Mouse (Mus musculus) liver, embryonic 13.5 days (tissue): ENCODE results near the gene Capzb. TPM values are rescaled to one million over a fixed set of nuclear protein-coding genes. Genes with fewer than 3 reads are reported as not detected.

Experiments
- ATAC-seq: fragments of 200-750 bp; cut with Nextera tagmentation; 2 replicates; pipeline ENCODE4 v1.8.0; 2017; ENCODE audit warnings: low read depth, mild to moderate bottlenecking, moderate number of reproducible peaks, moderate library complexity
- DNase-seq: peaks from one replicate; pipeline ENCODE4 v3.0.0; 2022
- H3K27ac ChIP-seq: fragments of 300-500 bp; sonication (generic); 2 replicates; pipeline ENCODE4 v1.5.1; 2015; ENCODE audit warnings: moderate library complexity, mild to moderate bottlenecking, inconsistent platforms
- H3K27me3 ChIP-seq: fragments of 300-500 bp; sonication (generic); 2 replicates; pipeline ENCODE4 v1.6.1; 2015; ENCODE audit warnings: mild to moderate bottlenecking, inconsistent platforms
- H3K36me3 ChIP-seq: fragments of 300-500 bp; sonication (generic); 2 replicates; pipeline ENCODE4 v1.6.1; 2015; ENCODE audit warnings: mild to moderate bottlenecking, inconsistent platforms
- H3K4me1 ChIP-seq: fragments of 300-500 bp; sonication (generic); replicated peaks from 2 replicates; pipeline ENCODE4 v1.6.1; 2015; ENCODE audit warnings: inconsistent platforms
- H3K4me2 ChIP-seq: fragments of 300-500 bp; sonication (generic); 2 replicates; pipeline ENCODE4 v1.6.1; 2015; ENCODE audit warnings: inconsistent platforms, mild to moderate bottlenecking, moderate library complexity
- H3K4me3 ChIP-seq: fragments of 300-500 bp; sonication (generic); replicated peaks from 2 replicates; pipeline ENCODE4 v1.5.1; 2015; ENCODE audit warnings: mild to moderate bottlenecking, inconsistent platforms
- H3K9ac ChIP-seq: fragments of 300-500 bp; sonication (generic); 2 replicates; pipeline ENCODE4 v1.6.1; 2015; ENCODE audit warnings: mild to moderate bottlenecking, inconsistent platforms
- H3K9me3 ChIP-seq: fragments of 300-500 bp; sonication (generic); replicated peaks from 2 replicates; pipeline ENCODE4 v1.6.1; 2016; ENCODE audit warnings: inconsistent platforms
- WGBS: fragments of 180-500 bp; shearing (Covaris S2); methylation state at CpG from one replicate; pipeline ENCODE4 v1.1.7; 2015; ENCODE audit not compliant: insufficient replicate concordance; 5-methylcytosine and 5-hydroxymethylcytosine counted together
- polyA plus RNA-seq: library from polyadenylated mRNA; unstranded; fragments of >200 nt; fragmentation: Nextera tagmentation; extraction: Ambion mirVana; gene quantifications from 2 replicates; pipeline ENCODE4 v1.2.1, GENCODE M21; 2015

Gene Capzb
- polyA plus RNA-seq, 1 experiment from 2014 or later = 173 TPM

DNA sequence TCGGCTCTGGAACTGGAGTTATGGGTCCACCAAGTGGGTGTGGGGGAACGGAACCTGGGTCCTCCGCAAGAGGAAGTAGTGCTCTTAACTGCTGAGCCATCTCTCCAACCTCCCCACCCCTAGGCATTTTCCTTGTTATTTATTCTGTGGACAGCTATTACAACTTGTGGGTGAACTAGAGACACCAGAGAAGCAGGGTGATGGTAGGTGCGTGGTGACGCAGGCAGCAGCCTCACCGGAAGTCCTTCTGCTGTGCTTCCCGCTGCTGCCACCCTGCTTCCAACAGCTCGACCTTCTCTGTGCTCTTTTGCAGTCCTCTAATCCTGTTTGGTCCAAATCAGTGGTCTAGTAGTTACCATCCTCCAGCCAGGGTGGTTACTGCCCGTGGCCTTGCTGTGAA is 6.4 kb downstream of the Capzb start:
- Histone ChIP-seq H3K27ac (peak overlapping the region; percentile 74), H3K4me2 (peak overlapping the region; percentile 25; the same call in 1 of the 2 replicates), H3K9me3 (no peaks in the 10 kb centered on the region), H3K4me1 (peaks cover 99% of the 10 kb centered on the region), H3K9ac (peak overlapping the region; percentile 18; the same call in 1 of the 2 replicates), H3K36me3 (peaks cover 17% of the 10 kb centered on the region), H3K27me3 (no peaks in the 10 kb centered on the region), H3K4me3 (no peak overlapping the region)
- DNase-seq = no peak
- 44% methylated on average over 9 of the region's 9 CpGs for WGBS
- ATAC-seq = no peak

DNA sequence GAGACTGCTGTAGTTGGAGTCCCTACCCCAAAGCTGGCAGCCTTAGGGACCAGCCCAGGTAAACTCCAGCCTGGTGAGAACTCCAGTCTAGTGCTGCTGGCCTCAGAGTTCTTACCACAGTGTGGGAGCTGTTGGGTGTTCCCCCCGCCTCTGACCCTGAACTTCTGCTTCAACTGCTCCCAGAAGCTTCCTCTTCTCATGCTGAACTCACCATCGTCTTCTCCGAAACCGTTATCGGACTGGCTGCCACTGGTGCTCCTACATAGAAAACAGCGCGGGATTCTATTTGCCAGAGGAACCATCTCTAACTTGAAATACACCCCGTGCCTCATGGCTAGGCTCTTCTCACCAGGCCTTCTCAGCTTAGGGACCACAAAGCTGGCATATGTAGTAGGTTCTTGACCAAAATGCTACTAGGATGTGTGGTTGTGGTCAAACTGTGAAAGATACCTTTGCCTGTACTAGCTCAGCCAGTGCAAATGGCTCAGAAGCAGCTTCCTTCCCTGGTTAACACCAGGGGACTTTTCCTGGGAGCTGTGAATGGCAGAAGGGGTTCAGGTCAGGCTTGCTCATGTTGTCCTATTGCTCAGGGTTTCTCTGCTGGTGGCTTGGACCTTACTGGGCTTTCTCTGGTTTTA is 7.1 kb downstream of the Capzb start:
- no peaks in the 10 kb centered on the region for H3K9me3 ChIP-seq
- no peaks in the 10 kb centered on the region for H3K27me3 ChIP-seq
- no peak overlapping the region for H3K4me3 ChIP-seq
- ATAC-seq = 0 out of 2 replicates have a peak, but pooled peaks have one; percentile 18
- H3K36me3 ChIP-seq = peaks cover 15% of the 10 kb centered on the region
- 22% methylated on average over 8 of the region's 8 CpGs for WGBS
- H3K4me2 ChIP-seq = peak overlapping the region; percentile 25
- no peak for DNase-seq
- peak overlapping the region; percentile 74 for H3K27ac ChIP-seq
- H3K4me1 ChIP-seq = peaks cover 99% of the 10 kb centered on the region
- peak overlapping the region; percentile 48; the same call in 1 of the 2 replicates for H3K9ac ChIP-seq

- WGBS = 22% methylated on average over 3 of the region's 3 CpGs
- Histone ChIP-seq H3K4me3 (no peak overlapping the region), H3K9me3 (no peaks in the 10 kb centered on the region), H3K27ac (0 out of 2 replicates have a peak overlapping the region, but pooled peaks have one; percentile 74), H3K27me3 (no peaks in the 10 kb centered on the region), H3K9ac (no peak overlapping the region), H3K4me2 (no peak overlapping the region), H3K4me1 (peaks cover 95% of the 10 kb centered on the region), H3K36me3 (peaks cover 18% of the 10 kb centered on the region)
- no peak for ATAC-seq
- DNase-seq = no peak
Observed at GRCm38 (mm10) chr4:139200946-139201345, 8.2 kb downstream of the Capzb start.

- Histone ChIP-seq H3K9me3 (no peaks in the 10 kb centered on the region), H3K27ac (no peak overlapping the region), H3K4me3 (no peak overlapping the region), H3K36me3 (peaks cover 26% of the 10 kb centered on the region), H3K9ac (no peak overlapping the region), H3K4me1 (peaks cover 95% of the 10 kb centered on the region), H3K27me3 (no peaks in the 10 kb centered on the region), H3K4me2 (no peak overlapping the region)
- no peak for ATAC-seq
- WGBS = 61% methylated on average over 7 of the region's 7 CpGs
- DNase-seq = no peak
Observed at GRCm38 (mm10) chr4:139202556-139202955, 9.9 kb downstream of the Capzb start.

GRCm38 (mm10) chr4:139203381-139203780 is 10.7 kb downstream of the Capzb start:
- DNase-seq = no peak
- Histone ChIP-seq H3K27ac (no peak overlapping the region), H3K4me2 (no peak overlapping the region), H3K36me3 (peaks cover 26% of the 10 kb centered on the region), H3K27me3 (no peaks in the 10 kb centered on the region), H3K4me3 (no peak overlapping the region), H3K9ac (no peak overlapping the region), H3K9me3 (no peaks in the 10 kb centered on the region), H3K4me1 (peaks cover 95% of the 10 kb centered on the region)
- ATAC-seq = no peak
- WGBS = 46% methylated on average over 2 of the region's 2 CpGs

GRCm38 (mm10) chr4:139205842-139206241 is 13.1 kb downstream of the Capzb start:
- 45% methylated on average over 5 of the region's 5 CpGs for WGBS
- no peaks in the 10 kb centered on the region for H3K9me3 ChIP-seq
- ATAC-seq = no peak
- no peak overlapping the region for H3K4me2 ChIP-seq
- no peak for DNase-seq
- H3K4me1 ChIP-seq = peaks cover 95% of the 10 kb centered on the region
- no peak overlapping the region for H3K9ac ChIP-seq
- H3K27me3 ChIP-seq = no peaks in the 10 kb centered on the region
- no peak overlapping the region for H3K27ac ChIP-seq
- peaks cover 23% of the 10 kb centered on the region for H3K36me3 ChIP-seq
- no peak overlapping the region for H3K4me3 ChIP-seq

GRCm38 (mm10) chr4:139206353-139207045 is 13.8 kb downstream of the Capzb start:
- H3K36me3 ChIP-seq = peaks cover 27% of the 10 kb centered on the region
- DNase-seq (no peak), ATAC-seq (no peak)
- no peak overlapping the region for H3K27ac ChIP-seq
- no peak overlapping the region for H3K9ac ChIP-seq
- H3K4me3 ChIP-seq = no peak overlapping the region
- H3K4me2 ChIP-seq = no peak overlapping the region
- H3K4me1 ChIP-seq = peaks cover 95% of the 10 kb centered on the region
- WGBS = 74% methylated on average over 8 of the region's 8 CpGs
- no peaks in the 10 kb centered on the region for H3K27me3 ChIP-seq
- H3K9me3 ChIP-seq = no peaks in the 10 kb centered on the region

- no peak for ATAC-seq
Observed at GRCm38 (mm10) chr4:139208236-139209129, 15.8 kb downstream of the Capzb start.

DNA sequence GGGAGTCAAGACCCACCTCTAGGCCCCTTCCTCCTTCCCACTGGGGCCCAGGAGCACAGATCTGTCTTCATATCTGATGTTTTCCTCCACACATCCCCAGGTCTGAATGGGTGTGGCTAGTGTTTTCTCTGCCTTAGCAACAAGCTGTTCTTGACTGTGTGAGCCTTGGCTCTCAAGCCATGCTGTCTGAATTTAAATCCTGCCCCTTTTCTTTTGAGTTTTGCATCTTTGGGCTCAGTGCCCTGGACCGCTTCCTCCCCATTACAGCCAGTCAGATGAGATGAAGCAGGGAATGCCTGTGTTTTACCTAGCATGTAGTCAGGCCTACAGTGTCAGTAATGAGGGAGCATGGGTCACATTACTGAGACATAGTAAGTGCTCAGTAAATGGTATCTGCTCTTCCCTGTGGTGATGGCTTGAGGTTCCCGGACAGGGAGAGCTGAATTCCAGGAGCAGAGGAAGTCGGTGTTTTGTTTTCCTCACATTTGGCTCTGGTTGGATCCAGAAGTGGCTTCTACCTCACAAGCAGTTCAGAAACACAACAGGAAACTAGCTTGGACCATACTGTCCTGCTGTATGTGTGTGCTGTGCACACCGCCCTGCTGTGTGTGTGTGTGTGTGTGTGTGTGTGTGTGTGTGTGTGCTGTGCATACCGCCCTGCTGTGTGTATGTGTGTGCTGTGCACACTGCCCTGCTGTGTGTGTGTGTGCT is 16.6 kb downstream of the Capzb start:
- Histone ChIP-seq H3K4me2 (0 out of 2 replicates have a peak overlapping the region, but pooled peaks have one; percentile 9), H3K4me3 (no peak overlapping the region), H3K9me3 (no peaks in the 10 kb centered on the region), H3K27me3 (no peaks in the 10 kb centered on the region), H3K9ac (no peak overlapping the region; the same call in 1 of the 2 replicates), H3K27ac (peak overlapping the region; percentile 61), H3K36me3 (peaks cover 22% of the 10 kb centered on the region), H3K4me1 (peaks cover 96% of the 10 kb centered on the region)
- WGBS = 74% methylated on average over 5 of the region's 5 CpGs
- DNase-seq (no peak), ATAC-seq (peak; percentile 45; the same call in 1 of the 2 replicates)

More at GRCm38 (mm10) chr4:139208236-139209129, 15.8 kb downstream of the Capzb start:
- Histone ChIP-seq H3K9ac (peak overlapping the region; percentile 16; the same call in 1 of the 2 replicates), H3K27me3 (no peaks in the 10 kb centered on the region), H3K4me2 (peak overlapping the region; percentile 9; the same call in 1 of the 2 replicates), H3K4me1 (peaks cover 96% of the 10 kb centered on the region), H3K4me3 (no peak overlapping the region), H3K36me3 (peaks cover 22% of the 10 kb centered on the region), H3K9me3 (no peaks in the 10 kb centered on the region), H3K27ac (peak overlapping the region; percentile 61)
- no peak for DNase-seq
- 17% methylated on average over 9 of the region's 9 CpGs for WGBS

- Histone ChIP-seq H3K4me1 (peaks cover 91% of the 10 kb centered on the region), H3K4me3 (peak overlapping the region; percentile 16; the same call in 1 of the 2 replicates), H3K9ac (peak overlapping the region; percentile 40; the same call in 1 of the 2 replicates), H3K4me2 (peak overlapping the region; percentile 54), H3K27me3 (no peaks in the 10 kb centered on the region), H3K36me3 (peaks cover 24% of the 10 kb centered on the region), H3K27ac (peak overlapping the region; percentile 53), H3K9me3 (no peaks in the 10 kb centered on the region)
- DNase-seq = peak; percentile 26
- WGBS = 33% methylated on average over 17 of the region's 17 CpGs
- peak; percentile 82 for ATAC-seq
Observed at GRCm38 (mm10) chr4:139211975-139212831, 19.5 kb downstream of the Capzb start.
